Mouse (Mus musculus) stomach, postnatal 0 days (tissue): ENCODE data around the gene Cxcl17.

Source experiments
- CTCF ChIP-seq: IDR thresholded peaks from 2 replicates; pipeline ENCODE4 v1.5.1; 2016; ENCODE audit warnings: antibody characterized with exemption, low read depth, mild to moderate bottlenecking, moderate library complexity
- EP300 ChIP-seq: optimal IDR thresholded peaks from 2 replicates; pipeline ENCODE3; 2016; ENCODE audit warnings: antibody characterized with exemption

DNA sequence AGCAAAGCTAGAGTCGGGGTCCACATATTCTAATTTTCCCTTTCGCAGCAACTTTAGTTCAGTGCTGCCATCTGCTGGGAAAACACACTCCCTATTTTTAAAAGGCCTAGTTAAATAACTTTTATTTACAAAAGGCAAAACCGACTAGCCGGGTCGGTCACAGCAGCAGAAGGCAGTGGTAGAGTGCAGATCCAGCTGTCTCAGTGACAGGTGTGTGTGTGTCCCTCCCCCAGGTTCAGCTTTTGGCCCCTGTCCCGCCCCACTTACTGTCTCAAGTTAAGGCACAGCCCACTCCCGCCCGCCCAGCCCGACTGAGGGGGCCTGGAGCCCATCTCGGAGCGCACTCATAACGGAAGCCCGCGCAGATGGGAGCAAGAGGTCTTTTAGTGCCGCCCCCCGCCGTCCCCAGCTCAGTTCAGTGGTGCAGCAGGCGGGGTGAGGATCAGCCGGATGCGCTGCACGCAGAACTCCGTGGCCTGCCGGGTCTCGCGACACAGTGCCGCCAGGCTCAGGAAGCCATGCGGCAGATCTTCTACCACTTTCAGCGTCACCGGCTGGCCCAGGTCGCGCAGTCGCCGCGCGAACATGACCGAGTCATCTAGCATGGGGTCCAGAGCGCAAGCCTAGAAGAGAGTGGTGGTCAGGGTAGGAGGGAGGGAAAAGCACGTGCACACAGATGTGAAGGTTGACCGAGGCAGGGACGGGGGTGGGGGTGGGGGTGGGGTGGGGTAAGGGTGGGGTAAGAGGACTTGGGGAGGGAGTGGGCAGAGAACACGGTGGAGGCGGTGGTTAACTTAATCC, 32.9 kb downstream of the Cxcl17 start:
- TF ChIP-seq CTCF (peak; percentile 78), EP300 (no peak)
